Mouse (Mus musculus) embryonic facial prominence, embryonic 12.5 days (tissue): Measurements from ENCODE around the gene P3h2. TPM values are rescaled to one million over a fixed set of nuclear protein-coding genes. Genes with fewer than 3 reads are reported as not detected.
A peak's percentile ranks its signal among the peaks of the same experiment; 100 is the strongest.

Experiments
- ATAC-seq: fragments of 200-750 bp; cut with Nextera tagmentation; 2 replicates; pipeline ENCODE4 v1.8.0; 2017; ENCODE audit not compliant: insufficient number of reproducible peaks, insufficient read depth, low FRiP score, low TSS enrichment
- H3K27ac ChIP-seq: fragments of 300-500 bp; sonication (generic); 2 replicates; pipeline ENCODE4 v1.5.1; 2016; ENCODE audit warnings: mild to moderate bottlenecking
- H3K27me3 ChIP-seq: fragments of 300-500 bp; sonication (generic); 2 replicates; pipeline ENCODE4 v1.6.1; 2016; ENCODE audit warnings: mild to moderate bottlenecking, moderate library complexity
- H3K36me3 ChIP-seq: fragments of 300-500 bp; sonication (generic); 2 replicates; pipeline ENCODE4 v1.6.1; 2016; ENCODE audit warnings: mild to moderate bottlenecking
- H3K4me1 ChIP-seq: fragments of 300-500 bp; sonication (generic); 2 replicates; pipeline ENCODE4 v1.6.1; 2016
- H3K4me2 ChIP-seq: fragments of 300-500 bp; sonication (generic); replicated peaks from 2 replicates; pipeline ENCODE4 v1.6.1; 2016; ENCODE audit warnings: mild to moderate bottlenecking, moderate library complexity
- H3K4me3 ChIP-seq: fragments of 300-500 bp; sonication (generic); 2 replicates; pipeline ENCODE4 v1.5.1; 2016; ENCODE audit warnings: mild to moderate bottlenecking
- H3K9ac ChIP-seq: fragments of 300-500 bp; sonication (generic); 2 replicates; pipeline ENCODE4 v1.6.1; 2016; ENCODE audit warnings: mild to moderate bottlenecking, moderate library complexity
- H3K9me3 ChIP-seq: fragments of 300-500 bp; sonication (generic); 2 replicates; pipeline ENCODE4 v1.6.1; 2016; ENCODE audit warnings: mild to moderate bottlenecking, moderate library complexity
- WGBS: fragments of 180-500 bp; shearing (Covaris S2); methylation state at CpG from one replicate; pipeline ENCODE4 v1.1.7; 2016; 5-methylcytosine and 5-hydroxymethylcytosine counted together
- polyA plus RNA-seq: library from polyadenylated mRNA; unstranded; fragments of >200 nt; fragmentation: Nextera tagmentation; extraction: Ambion mirVana; gene quantifications from 2 replicates; pipeline ENCODE4 v1.2.1, GENCODE M21; 2016

Gene P3h2
- polyA plus RNA-seq, 1 experiment from 2014 or later, result 6.5 TPM

GRCm38 (mm10) chr16:25977210-25977609 lies 128.4 kb downstream of the P3h2 start:
- no peak overlapping the region for H3K4me2 ChIP-seq
- H3K36me3 ChIP-seq, result no peaks in the 10 kb centered on the region
- no peak overlapping the region for H3K4me3 ChIP-seq
- no peaks in the 10 kb centered on the region for H3K27me3 ChIP-seq
- ATAC-seq, result no peak
- no peak overlapping the region for H3K27ac ChIP-seq
- 0 out of 2 replicates have a peak, but pooled peaks cover 3% of the 10 kb centered on the region for H3K4me1 ChIP-seq
- no peak overlapping the region for H3K9ac ChIP-seq
- WGBS, result 71% methylated on average over 2 of the region's 2 CpGs
- no peaks in the 10 kb centered on the region for H3K9me3 ChIP-seq

- Histone ChIP-seq H3K9ac (no peak overlapping the region), H3K36me3 (peaks cover 7% of the 10 kb centered on the region; the same call in 1 of the 2 replicates), H3K27ac (no peak overlapping the region), H3K9me3 (no peaks in the 10 kb centered on the region), H3K4me1 (no peaks in the 10 kb centered on the region), H3K27me3 (no peaks in the 10 kb centered on the region), H3K4me2 (no peak overlapping the region), H3K4me3 (no peak overlapping the region)
- 89% methylated on average over 7 of the region's 7 CpGs for WGBS
- no peak for ATAC-seq
Measured at GRCm38 (mm10) chr16:25971285-25971684, 134.3 kb downstream of the P3h2 start.

GRCm38 (mm10) chr16:25970720-25971119 lies 134.9 kb downstream of the P3h2 start:
- no peaks in the 10 kb centered on the region for H3K4me1 ChIP-seq
- no peaks in the 10 kb centered on the region for H3K9me3 ChIP-seq
- no peak for ATAC-seq
- H3K27ac ChIP-seq, result no peak overlapping the region
- peaks cover 7% of the 10 kb centered on the region; the same call in 1 of the 2 replicates for H3K36me3 ChIP-seq
- 89% methylated on average over 5 of the region's 5 CpGs for WGBS
- no peaks in the 10 kb centered on the region for H3K27me3 ChIP-seq
- H3K4me2 ChIP-seq, result no peak overlapping the region
- no peak overlapping the region for H3K4me3 ChIP-seq
- H3K9ac ChIP-seq, result no peak overlapping the region

- no peak overlapping the region for H3K9ac ChIP-seq
- H3K36me3 ChIP-seq, result peaks cover 11% of the 10 kb centered on the region; the same call in 1 of the 2 replicates
- 93% methylated on average over 6 of the region's 6 CpGs for WGBS
- no peak overlapping the region for H3K27ac ChIP-seq
- no peaks in the 10 kb centered on the region for H3K4me1 ChIP-seq
- ATAC-seq, result no peak
- no peaks in the 10 kb centered on the region for H3K27me3 ChIP-seq
- H3K9me3 ChIP-seq, result no peaks in the 10 kb centered on the region
- H3K4me3 ChIP-seq, result no peak overlapping the region
- H3K4me2 ChIP-seq, result no peak overlapping the region
Measured at GRCm38 (mm10) chr16:25970193-25970592, 135.4 kb downstream of the P3h2 start.

GRCm38 (mm10) chr16:25967297-25967696 lies 138.3 kb downstream of the P3h2 start:
- no peak overlapping the region for H3K4me2 ChIP-seq
- H3K9ac ChIP-seq, result no peak overlapping the region
- peaks cover 11% of the 10 kb centered on the region; the same call in 1 of the 2 replicates for H3K36me3 ChIP-seq
- no peak overlapping the region for H3K27ac ChIP-seq
- H3K4me1 ChIP-seq, result no peaks in the 10 kb centered on the region
- H3K4me3 ChIP-seq, result no peak overlapping the region
- no peak for ATAC-seq
- WGBS, result 23% methylated on average over 3 of the region's 3 CpGs
- no peaks in the 10 kb centered on the region for H3K9me3 ChIP-seq
- H3K27me3 ChIP-seq, result no peaks in the 10 kb centered on the region

GRCm38 (mm10) chr16:25963856-25964255 lies 141.7 kb downstream of the P3h2 start:
- no peak overlapping the region for H3K4me2 ChIP-seq
- WGBS, result 25% methylated on average over 3 of the region's 3 CpGs
- 0 out of 2 replicates have a peak, but pooled peaks cover 7% of the 10 kb centered on the region for H3K36me3 ChIP-seq
- no peak overlapping the region for H3K4me3 ChIP-seq
- ATAC-seq, result no peak
- no peaks in the 10 kb centered on the region for H3K9me3 ChIP-seq
- no peaks in the 10 kb centered on the region for H3K27me3 ChIP-seq
- H3K27ac ChIP-seq, result no peak overlapping the region
- H3K4me1 ChIP-seq, result no peaks in the 10 kb centered on the region
- H3K9ac ChIP-seq, result no peak overlapping the region

GRCm38 (mm10) chr16:25960345-25960744 lies 145.2 kb downstream of the P3h2 start:
- H3K4me3 ChIP-seq, result no peak overlapping the region
- no peak overlapping the region for H3K4me2 ChIP-seq
- H3K27me3 ChIP-seq, result no peaks in the 10 kb centered on the region
- no peak overlapping the region for H3K27ac ChIP-seq
- no peak for ATAC-seq
- 0 out of 2 replicates have a peak, but pooled peaks cover 3% of the 10 kb centered on the region for H3K4me1 ChIP-seq
- WGBS, result 93% methylated on average over 7 of the region's 7 CpGs
- 0 out of 2 replicates have a peak, but pooled peaks cover 4% of the 10 kb centered on the region for H3K36me3 ChIP-seq
- no peaks in the 10 kb centered on the region for H3K9me3 ChIP-seq
- no peak overlapping the region for H3K9ac ChIP-seq

GRCm38 (mm10) chr16:25959929-25960328 lies 145.7 kb downstream of the P3h2 start:
- no peaks in the 10 kb centered on the region for H3K27me3 ChIP-seq
- H3K4me2 ChIP-seq, result no peak overlapping the region
- H3K27ac ChIP-seq, result no peak overlapping the region
- ATAC-seq, result no peak
- 91% methylated on average over 5 of the region's 5 CpGs for WGBS
- H3K4me1 ChIP-seq, result 0 out of 2 replicates have a peak, but pooled peaks cover 4% of the 10 kb centered on the region
- H3K4me3 ChIP-seq, result no peak overlapping the region
- 0 out of 2 replicates have a peak, but pooled peaks cover 2% of the 10 kb centered on the region for H3K36me3 ChIP-seq
- H3K9ac ChIP-seq, result no peak overlapping the region
- H3K9me3 ChIP-seq, result no peaks in the 10 kb centered on the region

GRCm38 (mm10) chr16:25958650-25959238 lies 146.8 kb downstream of the P3h2 start:
- H3K27ac ChIP-seq, result no peak overlapping the region
- WGBS, result 60% methylated on average over 7 of the region's 7 CpGs
- H3K36me3 ChIP-seq, result 0 out of 2 replicates have a peak, but pooled peaks cover 2% of the 10 kb centered on the region
- no peak overlapping the region for H3K9ac ChIP-seq
- no peak for ATAC-seq
- no peak overlapping the region for H3K4me3 ChIP-seq
- H3K9me3 ChIP-seq, result no peaks in the 10 kb centered on the region
- 0 out of 2 replicates have a peak, but pooled peaks cover 10% of the 10 kb centered on the region for H3K4me1 ChIP-seq
- H3K27me3 ChIP-seq, result no peaks in the 10 kb centered on the region
- no peak overlapping the region for H3K4me2 ChIP-seq

- WGBS, result 90% methylated on average over 10 of the region's 10 CpGs
- no peak for ATAC-seq
- no peaks in the 10 kb centered on the region for H3K9me3 ChIP-seq
Measured at GRCm38 (mm10) chr16:25958213-25958612, 147.4 kb downstream of the P3h2 start.

GRCm38 (mm10) chr16:25956831-25957230 lies 148.8 kb downstream of the P3h2 start:
- Histone ChIP-seq H3K4me2 (no peak overlapping the region), H3K4me3 (no peak overlapping the region), H3K36me3 (0 out of 2 replicates have a peak, but pooled peaks cover 2% of the 10 kb centered on the region), H3K27me3 (no peaks in the 10 kb centered on the region), H3K9me3 (no peaks in the 10 kb centered on the region), H3K27ac (no peak overlapping the region), H3K9ac (no peak overlapping the region), H3K4me1 (0 out of 2 replicates have a peak, but pooled peaks cover 10% of the 10 kb centered on the region)
- WGBS, result 94% methylated on average over 6 of the region's 6 CpGs
- no peak for ATAC-seq

More at GRCm38 (mm10) chr16:25958213-25958612, 147.4 kb downstream of the P3h2 start:
- Histone ChIP-seq H3K27me3 (no peaks in the 10 kb centered on the region), H3K9ac (no peak overlapping the region), H3K36me3 (0 out of 2 replicates have a peak, but pooled peaks cover 2% of the 10 kb centered on the region), H3K27ac (no peak overlapping the region), H3K4me2 (no peak overlapping the region), H3K4me1 (0 out of 2 replicates have a peak, but pooled peaks cover 10% of the 10 kb centered on the region), H3K4me3 (no peak overlapping the region)

- H3K36me3 ChIP-seq, result no peaks in the 10 kb centered on the region
- H3K4me1 ChIP-seq, result 0 out of 2 replicates have a peak, but pooled peaks cover 10% of the 10 kb centered on the region
- no peak overlapping the region for H3K9ac ChIP-seq
- no peaks in the 10 kb centered on the region for H3K9me3 ChIP-seq
- 0 out of 2 replicates have a peak overlapping the region, but pooled peaks have one; percentile 30 for H3K27ac ChIP-seq
- ATAC-seq, result no peak
- H3K4me3 ChIP-seq, result no peak overlapping the region
- 69% methylated on average over 3 of the region's 3 CpGs for WGBS
- no peaks in the 10 kb centered on the region for H3K27me3 ChIP-seq
- no peak overlapping the region for H3K4me2 ChIP-seq
Measured at GRCm38 (mm10) chr16:25954614-25955013, 151.0 kb downstream of the P3h2 start.
